Mouse (Mus musculus): ENCODE data around the gene Pkig.
"Not testable (repeated sequence)": the region's sequence is repeated elsewhere in the genome, so short reads cannot be mapped to it uniquely, and the experiment has no call there.

Gene Pkig

GRCm38 (mm10) chr2:163644047-163644446, 14.1 kb upstream of the Pkig start:
- DNase-seq: no peak

DNA sequence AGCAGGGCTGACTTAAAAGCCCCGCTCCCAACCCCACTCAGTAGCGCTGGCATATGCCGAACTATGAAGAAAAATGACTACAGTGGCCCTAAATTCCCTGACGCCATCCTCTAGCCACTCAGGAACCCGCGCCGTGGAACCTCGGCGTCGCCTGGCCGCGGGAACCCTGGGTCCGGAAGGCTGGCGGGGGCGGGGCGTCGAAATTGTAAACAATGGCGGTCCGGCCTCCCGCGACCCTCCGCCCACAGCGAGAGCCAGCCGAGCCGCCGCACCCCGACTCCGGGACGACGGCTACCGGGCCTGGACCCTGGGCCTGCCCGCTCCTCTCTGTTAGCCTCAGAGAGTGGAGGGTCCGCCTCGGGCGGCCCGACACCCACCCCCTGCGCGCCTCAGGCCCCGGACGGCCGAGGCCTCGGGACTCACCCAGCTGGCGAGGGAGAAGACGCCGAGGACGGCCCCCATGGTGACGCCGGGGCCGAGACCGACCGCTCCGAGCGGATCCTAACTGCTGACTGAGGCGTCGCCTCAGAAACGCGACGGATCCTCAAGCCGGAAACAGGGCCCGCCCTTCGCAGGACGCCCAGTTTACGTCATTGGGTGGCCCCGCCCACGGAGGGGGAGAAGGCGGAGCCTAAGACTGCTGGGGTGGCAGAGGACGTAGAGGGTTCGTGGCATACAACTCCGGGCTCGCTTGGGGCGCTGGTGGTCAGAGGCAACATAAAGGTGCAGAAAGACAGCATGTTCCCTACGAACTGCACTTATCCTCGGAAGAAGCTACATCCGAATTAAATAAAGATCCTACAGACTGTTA, 13.4 kb upstream of the Pkig start, which contains the start of gene Serinc3:
Gene Serinc3 (minus strand): TSS at position 557 of the 811 bp plus-strand sequence.
- peak; percentile 99 for DNase-seq

- no peak for DNase-seq
Observed at GRCm38 (mm10) chr2:163645700-163646460, 12.3 kb upstream of the Pkig start.

DNA sequence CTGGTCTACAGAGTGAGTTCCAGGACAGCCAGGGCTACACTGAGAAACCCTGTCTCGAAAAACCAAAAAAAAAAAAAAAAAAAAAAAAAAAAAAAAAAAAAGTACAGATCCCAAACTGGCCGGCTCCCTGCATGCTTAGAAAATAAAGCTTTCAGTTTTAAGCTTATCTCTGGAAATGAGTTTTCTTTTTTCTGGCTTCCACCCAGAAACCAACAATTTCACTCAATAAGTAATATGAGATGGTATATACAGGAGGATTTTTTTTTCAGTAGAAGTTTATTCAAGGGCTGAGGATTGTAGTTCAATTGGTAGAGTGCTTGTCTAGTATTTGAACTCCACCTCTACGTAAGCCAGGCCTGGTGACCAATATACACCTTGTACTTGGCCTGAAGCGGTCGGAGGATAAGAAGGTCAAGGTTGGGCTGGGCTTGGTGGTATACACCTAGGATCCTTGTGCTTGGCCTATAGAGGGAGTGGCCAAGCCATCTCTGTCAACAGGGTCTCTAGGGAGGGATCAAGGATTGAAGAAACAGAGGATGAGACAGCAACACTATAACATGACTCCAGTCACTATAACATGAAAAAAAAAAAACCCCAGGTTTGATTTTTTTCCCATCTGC, 11.6 kb upstream of the Pkig start:
- no peak for DNase-seq

- not testable (repeated sequence) for DNase-seq
Observed at GRCm38 (mm10) chr2:163655699-163656098, 2.5 kb upstream of the Pkig start.

- DNase-seq: no peak
Observed at GRCm38 (mm10) chr2:163657486-163657885, 700 bp upstream of the Pkig start.

DNA sequence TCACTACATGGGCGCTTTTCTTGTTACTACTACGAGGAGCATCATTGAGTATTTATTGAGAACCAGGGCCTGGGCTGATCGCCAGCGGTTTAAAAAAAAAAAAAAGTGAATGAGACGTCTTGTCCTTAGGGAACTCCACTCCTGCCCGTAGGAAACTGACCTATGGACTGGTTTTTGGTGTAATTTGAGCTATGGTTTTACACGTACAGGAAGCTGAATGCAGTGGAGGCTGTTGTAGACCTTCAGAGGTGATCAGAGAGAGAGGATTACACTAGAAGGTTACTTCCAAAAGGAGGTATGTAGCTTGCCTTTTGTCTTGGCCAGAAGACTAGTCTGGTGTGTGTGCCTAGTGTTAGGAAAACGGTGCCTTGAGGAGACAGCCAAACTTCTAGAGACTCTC, 755 bp downstream of the Pkig start:
- DNase-seq: peak; percentile 33

- no peak for DNase-seq
Observed at GRCm38 (mm10) chr2:163659431-163659830, 1.2 kb downstream of the Pkig start.

DNA sequence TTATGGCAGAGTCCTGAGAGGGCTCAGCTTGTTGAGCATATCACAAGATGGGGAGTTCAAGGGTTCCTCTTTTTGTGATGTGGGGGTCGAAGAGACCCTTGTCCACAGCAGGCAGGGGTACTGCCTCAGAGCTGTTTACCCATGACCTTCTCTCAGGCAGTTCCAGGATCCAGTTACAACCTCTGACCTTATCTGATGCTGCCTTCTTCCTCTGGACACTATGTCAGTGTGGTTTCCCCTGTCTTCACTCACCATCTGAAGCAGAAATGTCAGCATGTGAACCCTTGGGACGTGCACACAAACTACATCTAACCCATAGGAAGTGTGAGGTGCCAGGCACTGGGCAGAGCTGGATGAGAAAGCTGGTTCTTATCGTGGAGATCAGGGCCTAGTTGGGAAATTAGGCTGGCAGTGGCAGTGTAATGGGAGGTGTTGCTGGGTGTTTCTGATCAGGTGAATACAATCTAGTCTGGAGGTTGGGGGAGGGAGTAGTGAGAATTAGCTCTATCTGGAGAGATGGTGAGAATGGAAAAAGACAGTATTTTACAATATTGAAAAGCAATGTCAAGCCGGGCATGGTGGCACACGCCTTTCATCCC, 2.0 kb downstream of the Pkig start:
- no peak for DNase-seq

DNA sequence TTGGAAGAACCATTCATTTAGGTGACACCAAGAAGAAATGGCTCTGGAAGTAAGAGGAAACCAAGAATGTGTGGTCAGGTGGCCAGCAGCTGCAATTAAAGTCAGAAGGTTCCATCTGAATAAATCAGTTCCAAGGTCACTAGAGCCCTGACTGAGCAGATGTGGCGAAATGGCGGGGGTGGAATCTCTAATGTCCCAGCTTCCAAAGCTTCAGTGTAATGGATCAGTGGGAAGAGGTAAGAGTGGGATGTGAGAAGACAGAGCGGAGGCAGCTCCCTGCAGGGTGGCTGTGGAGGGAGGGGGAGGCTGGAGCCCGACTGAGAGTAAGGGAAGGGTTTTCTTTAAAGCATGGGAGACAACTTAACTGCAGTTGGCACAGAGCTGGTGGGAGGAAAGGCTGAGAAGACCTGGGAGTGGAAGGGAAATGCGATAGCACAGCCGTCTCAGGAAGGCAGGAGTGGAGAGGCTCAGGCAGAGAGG, 3.2 kb downstream of the Pkig start:
- no peak for DNase-seq

DNA sequence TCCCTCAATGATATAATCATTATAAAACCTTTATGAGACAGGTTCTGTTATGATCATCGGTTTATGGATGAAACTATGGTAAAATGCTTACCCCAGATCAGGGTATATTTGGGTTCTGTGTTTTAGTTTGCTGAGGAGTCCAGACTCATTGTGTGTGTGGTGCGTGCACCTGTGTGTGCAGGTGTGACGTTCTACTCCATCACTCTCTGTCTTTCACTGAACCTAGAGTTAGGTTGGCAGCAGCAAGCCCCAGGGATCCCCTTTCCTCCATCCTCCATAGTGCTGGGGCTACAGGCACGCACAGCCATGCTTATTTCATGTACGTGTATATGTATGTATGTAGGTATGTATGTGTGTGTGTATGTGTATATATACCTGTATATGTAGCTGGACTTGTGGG, 3.9 kb downstream of the Pkig start:
- no peak for DNase-seq

DNA sequence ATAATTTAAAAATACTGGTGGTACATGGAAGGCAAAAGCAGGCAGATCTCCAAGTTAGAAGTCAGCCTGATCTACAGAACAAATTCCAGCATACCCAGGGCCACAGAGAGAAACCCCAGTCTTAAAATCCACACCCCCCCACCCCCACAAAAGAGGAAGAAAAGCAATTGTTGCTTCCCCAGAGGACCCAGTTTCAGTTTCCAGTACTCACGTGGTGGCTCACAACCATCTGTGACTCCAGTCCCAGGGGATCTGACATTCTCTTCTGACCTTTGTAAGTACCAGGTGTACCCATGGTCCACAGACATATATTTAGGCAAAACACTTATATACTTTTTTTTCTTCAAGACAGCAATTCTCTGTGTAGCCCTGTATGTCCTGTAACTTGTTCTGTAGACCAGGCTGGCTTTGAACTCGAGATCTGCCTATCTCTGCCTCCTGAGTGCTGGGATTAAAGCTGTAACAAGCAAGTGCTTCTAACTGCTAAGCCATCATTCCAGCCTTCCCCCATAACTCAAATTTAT, 4.6 kb downstream of the Pkig start:
- DNase-seq: no peak

- no peak for DNase-seq
Observed at GRCm38 (mm10) chr2:163663930-163664329, 5.7 kb downstream of the Pkig start.

- DNase-seq: no peak
Observed at GRCm38 (mm10) chr2:163667045-163667444, 8.9 kb downstream of the Pkig start.

GRCm38 (mm10) chr2:163670872-163671594, 12.8 kb downstream of the Pkig start:
- DNase-seq: no peak

DNA sequence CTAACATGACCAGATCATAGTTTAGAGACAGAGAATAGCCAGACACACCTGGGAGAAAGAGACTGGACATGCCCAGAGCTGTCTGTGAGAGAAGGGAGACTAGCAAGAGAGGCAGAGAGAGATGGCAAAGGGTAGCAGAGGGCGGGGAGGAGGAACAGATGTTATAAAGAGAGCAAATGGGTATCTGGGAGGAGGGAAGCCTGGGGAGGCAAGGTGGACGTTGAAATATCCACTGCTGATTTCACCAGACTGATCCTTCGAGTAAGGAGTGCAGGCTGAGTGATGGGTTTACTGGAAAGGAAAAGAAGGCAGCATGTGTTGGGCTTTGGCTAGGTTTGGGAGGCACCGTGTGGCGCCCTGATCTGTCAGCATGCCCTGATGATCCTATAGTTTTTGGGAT, 16.2 kb downstream of the Pkig start:
- no peak for DNase-seq

DNA sequence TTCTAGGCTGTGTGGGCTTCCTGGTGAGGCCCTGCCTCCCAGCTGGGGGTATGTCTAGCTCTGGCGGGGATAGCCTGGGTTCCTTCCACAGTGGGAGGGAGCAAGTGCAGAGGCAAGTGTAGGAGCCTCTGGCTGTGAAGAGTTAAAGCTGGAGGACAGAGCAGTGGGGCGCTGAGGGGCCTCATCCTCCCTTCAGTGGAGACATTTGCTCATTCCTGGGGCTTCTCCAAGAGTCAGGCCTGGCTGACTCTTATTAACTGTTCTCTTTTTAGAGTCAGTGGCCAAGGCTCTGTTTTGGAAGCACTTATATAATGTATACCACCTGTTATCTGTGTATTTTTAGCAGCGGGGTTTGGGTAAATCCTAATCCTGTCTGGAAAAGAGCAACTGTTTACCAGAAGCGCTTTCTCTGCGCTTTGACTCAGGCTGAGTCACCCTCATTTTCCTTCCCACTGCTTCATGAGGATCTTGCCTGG, 17.0 kb downstream of the Pkig start:
- DNase-seq: no peak

DNA sequence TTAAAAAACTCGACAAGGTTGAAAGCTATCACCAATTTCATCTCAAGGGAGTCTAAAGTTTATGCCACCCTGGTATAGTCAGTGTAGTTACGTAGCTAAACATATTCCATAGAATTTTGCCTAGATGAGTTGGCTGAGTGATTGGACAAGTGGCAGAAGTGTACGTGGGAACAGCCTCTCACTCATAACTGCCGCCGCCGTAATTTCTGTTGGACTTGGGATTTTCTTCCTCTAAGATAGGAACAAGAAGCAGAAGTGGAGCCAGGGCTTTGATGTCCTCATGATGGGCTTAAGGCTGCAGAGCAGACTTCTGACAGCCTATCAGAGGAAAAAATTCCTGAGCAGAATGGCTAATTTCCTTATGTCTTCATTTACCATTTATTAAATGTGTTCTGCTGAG, 17.5 kb downstream of the Pkig start:
- DNase-seq: no peak

GRCm38 (mm10) chr2:163676321-163676720, 18.1 kb downstream of the Pkig start:
- no peak for DNase-seq

- DNase-seq: no peak
Observed at GRCm38 (mm10) chr2:163676745-163677144, 18.6 kb downstream of the Pkig start.

- DNase-seq: no peak
Observed at GRCm38 (mm10) chr2:163682344-163682743, 24.2 kb downstream of the Pkig start.

DNA sequence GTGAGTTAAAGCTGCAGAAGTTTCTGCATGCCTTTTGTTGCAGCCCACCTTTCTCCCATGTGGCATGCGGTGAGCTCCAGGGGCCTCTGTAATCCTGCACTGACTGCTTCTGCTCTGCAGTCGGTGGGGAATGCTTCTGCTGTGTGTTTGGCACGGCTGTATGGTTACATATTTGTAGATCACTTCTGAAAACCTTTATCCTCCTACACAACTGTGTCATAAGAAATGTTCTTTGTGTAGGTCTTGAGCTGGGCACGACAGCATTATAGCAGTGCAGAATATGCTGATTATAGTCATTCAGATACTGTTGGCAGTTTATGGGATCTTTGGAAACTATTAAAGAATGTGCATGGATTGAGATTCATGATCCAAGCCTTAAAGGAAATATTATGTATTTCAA, 27.1 kb downstream of the Pkig start:
- no peak for DNase-seq

Measured in embryo, embryonic 11 days (tissue).